Mouse (Mus musculus): Measurements from ENCODE around the gene Lysmd1. TPM values are rescaled to one million over a fixed set of nuclear protein-coding genes. Genes with fewer than 3 reads are reported as not detected.

Gene Lysmd1
- polyA plus RNA-seq, 1 experiment = 3.8 TPM

DNA sequence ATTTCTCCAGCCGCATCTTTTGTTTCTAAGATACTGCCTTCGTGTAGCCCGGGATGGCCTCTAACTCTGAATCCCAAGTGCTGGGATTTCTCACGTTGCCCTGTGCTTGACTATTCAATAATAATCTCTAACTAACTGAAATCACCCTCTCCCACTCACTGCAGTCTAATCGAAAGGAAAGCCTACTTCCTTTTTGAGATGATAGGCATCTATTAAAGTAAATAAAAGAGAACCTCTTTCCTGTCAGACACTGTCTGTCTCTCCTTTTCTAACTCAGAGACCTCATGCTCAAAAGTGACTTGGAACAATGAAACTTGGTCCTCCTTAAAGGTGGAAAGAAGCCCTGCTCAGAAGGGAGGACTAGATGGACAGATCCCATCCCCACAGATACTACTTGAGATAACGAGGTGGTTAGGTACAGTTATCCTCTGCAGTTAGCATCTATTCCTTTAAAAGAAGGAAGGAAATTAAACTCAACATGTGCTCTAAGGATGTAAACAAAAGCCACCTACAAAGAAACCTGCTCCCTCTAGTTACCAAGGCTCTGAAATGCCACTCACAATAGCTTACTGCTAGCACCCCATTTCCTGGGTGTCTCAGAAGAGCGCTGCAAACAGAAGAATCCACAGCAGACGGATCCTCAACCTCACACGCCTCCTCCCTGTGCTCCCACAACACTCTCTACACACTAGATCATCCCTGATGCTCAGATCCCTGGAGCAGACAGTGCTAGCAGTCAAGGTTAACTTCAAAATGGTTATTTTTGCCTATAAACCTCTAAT lies 51.1 kb downstream of the Lysmd1 start:
- Histone ChIP-seq H3K4me3 (replicated peaks) (no peak overlapping the region), H3K36me3 (replicated peaks; ENCODE audit: low read length) (peaks cover 89% of the 10 kb centered on the region), H3K27me3 (replicated peaks) (no peaks in the 10 kb centered on the region), H3K4me1 (peaks cover 11% of the 10 kb centered on the region), H3K9me3 (no peaks in the 10 kb centered on the region)
- TF ChIP-seq FLI1 (IDR thresholded peaks at IDR 0.05; ENCODE audit: low read length) (no peak), GATA1 (IDR thresholded peaks at IDR 0.05; ENCODE audit: borderline replicate concordance, low read length) (no peak)

DNA sequence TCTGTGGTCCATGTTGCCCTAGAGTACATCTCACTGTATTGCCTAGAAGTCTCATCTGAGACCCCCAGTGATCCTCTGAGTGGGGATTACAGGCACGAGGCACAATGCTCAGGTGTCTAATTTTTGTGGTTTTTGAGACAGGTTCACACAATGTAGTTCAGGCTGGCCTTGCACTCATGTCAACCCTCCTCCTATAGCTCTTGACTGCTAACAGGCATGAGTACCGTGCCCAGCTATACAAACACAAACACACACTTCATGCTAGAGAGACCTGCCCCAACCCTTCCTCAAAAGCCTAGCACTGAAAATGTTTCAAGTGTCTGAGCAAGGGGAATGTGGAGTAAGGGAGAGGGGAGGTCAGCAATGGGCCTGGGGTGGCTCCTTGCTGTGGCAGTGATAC lies 52.2 kb downstream of the Lysmd1 start:
- H3K4me3 ChIP-seq (replicated peaks) = no peak overlapping the region
- no peak for TF ChIP-seq FLI1 (IDR thresholded peaks at IDR 0.05; ENCODE audit: low read length)
- TF ChIP-seq GATA1 (IDR thresholded peaks at IDR 0.05; ENCODE audit: borderline replicate concordance, low read length) = no peak
- H3K27me3 ChIP-seq (replicated peaks) = no peaks in the 10 kb centered on the region
- no peaks in the 10 kb centered on the region for H3K9me3 ChIP-seq
- peaks cover 5% of the 10 kb centered on the region for H3K4me1 ChIP-seq
- H3K36me3 ChIP-seq (replicated peaks; ENCODE audit: low read length) = peaks cover 93% of the 10 kb centered on the region

DNA sequence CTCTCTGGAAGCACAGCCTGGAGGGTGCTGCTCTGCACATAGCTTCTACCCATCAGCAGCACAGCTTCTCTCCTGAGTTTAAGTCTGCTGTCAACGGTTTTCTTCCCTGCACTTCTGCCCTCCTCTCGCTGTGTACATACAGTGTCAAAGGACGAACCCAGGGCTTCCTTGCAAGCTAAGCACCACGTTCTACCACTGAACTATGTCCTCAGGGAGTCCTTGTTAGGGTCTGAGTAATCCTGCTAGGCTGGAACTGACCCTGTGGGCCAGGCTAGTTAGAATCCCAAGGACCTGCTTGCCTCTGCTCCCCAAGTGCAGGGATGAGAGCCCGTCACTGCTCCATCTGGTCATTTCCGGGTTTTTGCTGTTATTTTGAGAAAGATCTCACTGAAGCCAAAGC lies 53.0 kb downstream of the Lysmd1 start:
- TF ChIP-seq FLI1 (IDR thresholded peaks at IDR 0.05; ENCODE audit: low read length) (no peak), GATA1 (IDR thresholded peaks at IDR 0.05; ENCODE audit: borderline replicate concordance, low read length) (no peak)
- H3K27me3 ChIP-seq (replicated peaks) = no peaks in the 10 kb centered on the region
- H3K4me3 ChIP-seq (replicated peaks) = no peak overlapping the region
- peaks cover 5% of the 10 kb centered on the region for H3K4me1 ChIP-seq
- no peaks in the 10 kb centered on the region for H3K9me3 ChIP-seq
- H3K36me3 ChIP-seq (replicated peaks; ENCODE audit: low read length) = peaks cover 95% of the 10 kb centered on the region

Other genes with a start within 250 kb of the Lysmd1 start
- 186 and 205 TPM in 2 replicates for gene Psmb4, start 247.1 kb upstream of the Lysmd1 start, polyA plus RNA-seq (2012; ENCODE audit: insufficient read depth, low replicate concordance)
- 14.7 and 28.8 TPM in 2 replicates for gene Selenbp1, start 201.0 kb upstream of the Lysmd1 start, polyA plus RNA-seq (2012; ENCODE audit: insufficient read depth, low replicate concordance)
- gene Rfx5, start 180.0 kb upstream of the Lysmd1 start, polyA plus RNA-seq (2012; ENCODE audit: insufficient read depth, low replicate concordance) = 0.45 TPM in 1 of 2 replicates, not detected in the other
- 1.4 and 2.1 TPM in 2 replicates for gene Pi4kb, start 159.4 kb upstream of the Lysmd1 start, polyA plus RNA-seq (2012; ENCODE audit: insufficient read depth, low replicate concordance)
- 13.6 and 16.9 TPM in 2 replicates for gene Zfp687, start 118.6 kb upstream of the Lysmd1 start, polyA plus RNA-seq (2012; ENCODE audit: insufficient read depth, low replicate concordance)
- 24.8 and 169 TPM in 2 replicates for gene Psmd4, start 91.5 kb upstream of the Lysmd1 start, polyA plus RNA-seq (2012; ENCODE audit: insufficient read depth, low replicate concordance)
- gene Pip5k1a, start 27.2 kb upstream of the Lysmd1 start, polyA plus RNA-seq (2012; ENCODE audit: insufficient read depth, low replicate concordance) = 6.3 and 16.2 TPM in 2 replicates
- 231 and 749 TPM in 2 replicates for gene Vps72, start 23.1 kb upstream of the Lysmd1 start, polyA plus RNA-seq (2012; ENCODE audit: insufficient read depth, low replicate concordance)
- not detected in 2 replicates for gene Tmod4, start 9.6 kb upstream of the Lysmd1 start, polyA plus RNA-seq (2012; ENCODE audit: insufficient read depth, low replicate concordance)
- 5.8 and 7.2 TPM in 2 replicates for gene Scnm1, start 77 bp upstream of the Lysmd1 start, polyA plus RNA-seq (2012; ENCODE audit: insufficient read depth, low replicate concordance)
- gene Tnfaip8l2, start 8.3 kb downstream of the Lysmd1 start, polyA plus RNA-seq (2012; ENCODE audit: insufficient read depth, low replicate concordance) = 34.2 TPM in 1 of 2 replicates, not detected in the other
- 1.2 and 4.0 TPM in 2 replicates for gene Sema6c, start 26.4 kb downstream of the Lysmd1 start, polyA plus RNA-seq (2012; ENCODE audit: insufficient read depth, low replicate concordance)
- 0.60 TPM in 1 of 2 replicates, not detected in the other for gene Gabpb2, start 83.8 kb downstream of the Lysmd1 start, polyA plus RNA-seq (2012; ENCODE audit: insufficient read depth, low replicate concordance)
- 183 and 363 TPM in 2 replicates for gene Cdc42se1, start 94.6 kb downstream of the Lysmd1 start, polyA plus RNA-seq (2012; ENCODE audit: insufficient read depth, low replicate concordance)
- gene Mllt11, start 98.1 kb downstream of the Lysmd1 start, polyA plus RNA-seq (2012; ENCODE audit: insufficient read depth, low replicate concordance) = 10.4 and 11.3 TPM in 2 replicates
- 1.7 and 3.7 TPM in 2 replicates for gene Gm128, start 107.5 kb downstream of the Lysmd1 start, polyA plus RNA-seq (2012; ENCODE audit: insufficient read depth, low replicate concordance)
- gene Bnipl, start 117.1 kb downstream of the Lysmd1 start, polyA plus RNA-seq (2012; ENCODE audit: insufficient read depth, low replicate concordance) = 0.30 TPM in 1 of 2 replicates, not detected in the other
- gene Mindy1, start 147.3 kb downstream of the Lysmd1 start, polyA plus RNA-seq (2012; ENCODE audit: insufficient read depth, low replicate concordance) = 517 and 1,363 TPM in 2 replicates
- 5.2 and 6.0 TPM in 2 replicates for gene Prune1, start 148.0 kb downstream of the Lysmd1 start, polyA plus RNA-seq (2012; ENCODE audit: insufficient read depth, low replicate concordance)
- gene Anxa9, start 173.1 kb downstream of the Lysmd1 start, polyA plus RNA-seq (2012; ENCODE audit: insufficient read depth, low replicate concordance) = 0.66 TPM in 1 of 2 replicates, not detected in the other
- gene Cers2, start 180.7 kb downstream of the Lysmd1 start, polyA plus RNA-seq (2012; ENCODE audit: insufficient read depth, low replicate concordance) = 36.9 and 124 TPM in 2 replicates
- 2.3 and 6.3 TPM in 2 replicates for gene Setdb1, start 223.1 kb downstream of the Lysmd1 start, polyA plus RNA-seq (2012; ENCODE audit: insufficient read depth, low replicate concordance)

Measured in megakaryocyte, embryonic 14.5 days (primary cell).